Mouse (Mus musculus) C2C12 (cell line): ENCODE measurements around the gene Hmgb1. TPM values are rescaled to one million over a fixed set of nuclear protein-coding genes. Genes with fewer than 3 reads are reported as not detected.

ENCODE experiments used
- H3K27me3 ChIP-seq: one replicate; pipeline ENCODE4 v1.6.1; 2011; ENCODE audit not compliant: control insufficient read depth, insufficient read depth, insufficient read length
- H3K36me3 ChIP-seq: one replicate; pipeline ENCODE4 v1.6.1; 2011; ENCODE audit not compliant: control insufficient read depth, insufficient read depth
- H3K4me3 ChIP-seq: one replicate; pipeline ENCODE4 v1.5.1; 2011; ENCODE audit warnings: mild to moderate bottlenecking, control low read depth; ENCODE audit not compliant: poor library complexity, insufficient read depth, severe bottlenecking
- H3K79me2 ChIP-seq: one replicate; pipeline ENCODE4 v1.6.1; 2011; ENCODE audit not compliant: control insufficient read depth, insufficient read depth
- H3K79me3 ChIP-seq: one replicate; pipeline ENCODE4 v1.6.1; 2011; ENCODE audit warnings: low read depth, control low read depth
- H3ac ChIP-seq: one replicate; pipeline ENCODE3; 2011; ENCODE audit warnings: low read depth; ENCODE audit not compliant: control insufficient read depth, insufficient read length
- CEBPB ChIP-seq: IDR thresholded peaks from one replicate; pipeline ENCODE4 v1.6.1; 2011; ENCODE audit warnings: low read depth, mild to moderate bottlenecking, control low read depth, moderate library complexity
- CTCF ChIP-seq: IDR thresholded peaks from one replicate; pipeline ENCODE4 v1.5.1; 2011; ENCODE audit not compliant: control insufficient read depth, insufficient read depth, insufficient read length
- FOSL1 ChIP-seq: IDR thresholded peaks from one replicate; pipeline ENCODE4 v1.8.0; 2011; ENCODE audit warnings: mild to moderate bottlenecking, low read length; ENCODE audit not compliant: poor library complexity, insufficient read depth, severe bottlenecking
- MAX ChIP-seq: IDR thresholded peaks from one replicate; pipeline ENCODE4 v1.6.1; 2011; ENCODE audit warnings: mild to moderate bottlenecking, control low read depth
- MYOD1 ChIP-seq: IDR thresholded peaks from one replicate; pipeline ENCODE4 v1.6.1; 2011; ENCODE audit warnings: low read depth; ENCODE audit not compliant: control insufficient read depth, insufficient read length
- MYOG ChIP-seq: IDR thresholded peaks from one replicate; pipeline ENCODE4 v1.6.1; 2011; ENCODE audit not compliant: control insufficient read depth, insufficient read length; ENCODE audit errors: extremely low read depth
- USF1 ChIP-seq: IDR thresholded peaks from one replicate; pipeline ENCODE4 v1.6.1; 2011; ENCODE audit warnings: low read depth, mild to moderate bottlenecking, control low read depth, moderate library complexity
- polyA plus RNA-seq: library from polyadenylated mRNA; unstranded; fragments of >200 nt; fragmentation: generic; extraction: Trizol; gene quantifications from one replicate; pipeline ENCODE4 v1.2.1, GENCODE M21; 2012; ENCODE audit warnings: missing spikeins

Gene Hmgb1
- polyA plus RNA-seq, 1 experiment: 185 TPM

GRCm38 (mm10) chr5:149219493-149219892 lies 35.2 kb upstream of the Hmgb1 start:
- TF ChIP-seq MYOD1 (no peak), USF1 (no peak), MAX (no peak), FOSL1 (no peak), CTCF (no peak), CEBPB (no peak), MYOG (no peak)
- H3K4me3 ChIP-seq: no peak overlapping the region
- peaks cover 22% of the 10 kb centered on the region for H3K36me3 ChIP-seq
- H3K79me2 ChIP-seq: no peaks in the 10 kb centered on the region
- H3K27me3 ChIP-seq: no peaks in the 10 kb centered on the region
- H3K79me3 ChIP-seq: no peaks in the 10 kb centered on the region
- H3ac ChIP-seq: no peak overlapping the region

GRCm38 (mm10) chr5:149217524-149218357 lies 33.5 kb upstream of the Hmgb1 start:
- Histone ChIP-seq H3ac (no peak overlapping the region), H3K4me3 (no peak overlapping the region), H3K36me3 (peaks cover 40% of the 10 kb centered on the region), H3K79me2 (no peaks in the 10 kb centered on the region), H3K79me3 (no peaks in the 10 kb centered on the region), H3K27me3 (no peaks in the 10 kb centered on the region)
- TF ChIP-seq CTCF (no peak), MAX (no peak), FOSL1 (no peak), CEBPB (no peak), MYOD1 (no peak), MYOG (no peak), USF1 (no peak)

DNA sequence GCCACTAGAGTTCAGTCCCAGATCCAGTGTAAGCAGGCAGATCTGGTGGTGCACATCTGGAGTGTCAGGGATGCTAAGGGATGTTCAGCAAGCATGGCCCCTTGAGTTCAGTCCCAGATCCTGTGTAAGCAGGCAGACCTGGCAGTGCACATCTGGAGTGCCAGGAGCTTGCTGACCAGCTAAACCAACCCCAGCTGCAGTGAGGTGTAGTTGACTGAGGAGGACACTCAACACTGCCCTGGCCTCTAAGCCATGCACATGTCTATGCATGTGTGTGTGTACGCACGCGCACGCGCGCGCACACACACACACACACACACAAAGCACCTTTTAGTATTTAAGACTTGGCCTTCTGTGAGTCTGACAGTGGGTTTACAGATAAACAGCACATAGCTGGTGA lies 31.3 kb upstream of the Hmgb1 start:
- no peak overlapping the region for H3K4me3 ChIP-seq
- peaks cover 61% of the 10 kb centered on the region for H3K36me3 ChIP-seq
- no peaks in the 10 kb centered on the region for H3K79me2 ChIP-seq
- H3K79me3 ChIP-seq: no peaks in the 10 kb centered on the region
- no peaks in the 10 kb centered on the region for H3K27me3 ChIP-seq
- TF ChIP-seq MYOG: no peak
- no peak overlapping the region for H3ac ChIP-seq

GRCm38 (mm10) chr5:149212806-149213205 lies 28.5 kb upstream of the Hmgb1 start:
- Histone ChIP-seq H3K79me2 (peaks cover 10% of the 10 kb centered on the region), H3K27me3 (no peaks in the 10 kb centered on the region), H3ac (no peak overlapping the region), H3K4me3 (no peak overlapping the region), H3K36me3 (peaks cover 81% of the 10 kb centered on the region), H3K79me3 (peaks cover 7% of the 10 kb centered on the region)
- no peak for TF ChIP-seq CTCF
- TF ChIP-seq USF1: no peak
- TF ChIP-seq CEBPB: no peak
- no peak for TF ChIP-seq MYOD1
- no peak for TF ChIP-seq FOSL1
- no peak for TF ChIP-seq MYOG
- no peak for TF ChIP-seq MAX

- no peaks in the 10 kb centered on the region for H3K27me3 ChIP-seq
- peaks cover 87% of the 10 kb centered on the region for H3K36me3 ChIP-seq
- peaks cover 28% of the 10 kb centered on the region for H3K79me2 ChIP-seq
- H3K4me3 ChIP-seq: no peak overlapping the region
- H3ac ChIP-seq: no peak overlapping the region
- no peak for TF ChIP-seq USF1
- no peak for TF ChIP-seq CTCF
- TF ChIP-seq MYOD1: no peak
- TF ChIP-seq CEBPB: no peak
- no peak for TF ChIP-seq MYOG
- no peak for TF ChIP-seq MAX
- H3K79me3 ChIP-seq: peaks cover 18% of the 10 kb centered on the region
Observed at GRCm38 (mm10) chr5:149211041-149211440, 26.8 kb upstream of the Hmgb1 start.

DNA sequence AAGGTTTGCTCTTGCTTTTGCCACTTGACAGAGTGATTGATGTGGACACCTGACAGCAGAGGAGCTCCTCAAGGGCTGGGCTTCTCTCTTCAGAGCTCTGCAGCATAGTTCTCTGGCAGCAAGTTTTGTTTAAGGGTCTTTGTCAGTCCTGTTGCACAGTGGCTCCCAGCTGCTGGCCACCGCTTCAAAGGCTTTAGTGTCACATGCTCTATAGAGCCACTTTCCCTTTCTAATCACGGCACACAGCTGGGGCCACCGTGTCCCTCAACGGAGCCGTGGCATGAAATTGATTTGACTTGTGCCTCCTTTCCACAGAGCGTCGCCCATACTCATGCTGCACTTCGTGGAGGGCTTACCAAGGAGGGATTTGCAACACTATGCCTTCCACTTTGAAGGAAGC lies 25.0 kb upstream of the Hmgb1 start:
- Histone ChIP-seq H3K79me2 (peaks cover 43% of the 10 kb centered on the region), H3ac (no peak overlapping the region), H3K79me3 (peaks cover 26% of the 10 kb centered on the region), H3K36me3 (peaks cover 84% of the 10 kb centered on the region), H3K27me3 (no peaks in the 10 kb centered on the region), H3K4me3 (no peak overlapping the region)
- TF ChIP-seq MYOG: no peak
- no peak for TF ChIP-seq MYOD1
- TF ChIP-seq USF1: no peak
